Mouse (Mus musculus) myocyte (in vitro differentiated cells): ENCODE results near the gene Gbp2b. TPM values are rescaled to one million over a fixed set of nuclear protein-coding genes. Genes with fewer than 3 reads are reported as not detected.
A peak's percentile ranks its signal among the peaks of the same experiment; 100 is the strongest.

Experiments used
- H3K27me3 ChIP-seq: one replicate; pipeline ENCODE4 v1.6.1; 2011; ENCODE audit not compliant: control insufficient read depth, insufficient read depth, insufficient read length
- H3K36me3 ChIP-seq: one replicate; pipeline ENCODE4 v1.6.1; 2011; ENCODE audit not compliant: control insufficient read depth, insufficient read depth
- H3K4me2 ChIP-seq: one replicate; pipeline ENCODE4 v1.6.1; 2011; ENCODE audit warnings: low read depth, control low read depth
- H3K4me3 ChIP-seq: one replicate; pipeline ENCODE4 v1.5.1; 2011; ENCODE audit warnings: mild to moderate bottlenecking, control low read depth, moderate library complexity
- H3K79me2 ChIP-seq: one replicate; pipeline ENCODE4 v1.6.1; 2011; ENCODE audit not compliant: control insufficient read depth, insufficient read depth
- H3ac ChIP-seq: one replicate; pipeline ENCODE4 v1.6.1; 2011; ENCODE audit not compliant: control insufficient read depth, insufficient read length
- CEBPB ChIP-seq: IDR thresholded peaks from 2 replicates; pipeline ENCODE4 v1.6.1; 2011; ENCODE audit warnings: mild to moderate bottlenecking, moderate library complexity; ENCODE audit not compliant: poor library complexity, insufficient read depth, severe bottlenecking
- E2F4 ChIP-seq: IDR thresholded peaks from one replicate; pipeline ENCODE4 v1.6.1; 2011; ENCODE audit warnings: mild to moderate bottlenecking, control low read depth, moderate library complexity; ENCODE audit not compliant: insufficient read depth
- MAX ChIP-seq: IDR thresholded peaks from one replicate; pipeline ENCODE4 v1.6.1; 2011; ENCODE audit warnings: low read depth, mild to moderate bottlenecking, control low read depth
- MYOD1 ChIP-seq, 3 experiments: IDR thresholded peaks; one replicate each; pipeline ENCODE4 v1.6.1; 2011; ENCODE audit warnings: control low read depth in 2 of 3, low read depth in 2 of 3, mild to moderate bottlenecking in 2 of 3, moderate library complexity in 1 of 3; ENCODE audit not compliant: insufficient read length in 2 of 3, control insufficient read depth in 1 of 3
- MYOG ChIP-seq, 3 experiments: IDR thresholded peaks; one replicate each; pipeline ENCODE4 v1.6.1; 2011; ENCODE audit warnings: control low read depth in 2 of 3, low read depth in 2 of 3, mild to moderate bottlenecking in 2 of 3; ENCODE audit not compliant: insufficient read length in 2 of 3, control insufficient read depth in 1 of 3, insufficient read depth in 1 of 3
- POLR2A ChIP-seq: IDR thresholded peaks from one replicate; pipeline ENCODE4 v1.6.1; 2011; ENCODE audit warnings: low read depth, mild to moderate bottlenecking, control low read depth, moderate library complexity; ENCODE audit not compliant: insufficient read length
- POLR2AphosphoS2 ChIP-seq: IDR thresholded peaks from one replicate; pipeline ENCODE4 v1.6.1; 2011; ENCODE audit warnings: low read depth, control low read depth; ENCODE audit not compliant: insufficient read length
- REST ChIP-seq: IDR thresholded peaks from one replicate; pipeline ENCODE4 v1.6.1; 2011; ENCODE audit warnings: mild to moderate bottlenecking, control low read depth, moderate library complexity; ENCODE audit not compliant: insufficient read depth, insufficient read length
- SRF ChIP-seq: IDR thresholded peaks from one replicate; pipeline ENCODE4 v1.6.1; 2011; ENCODE audit warnings: low read depth; ENCODE audit not compliant: control insufficient read depth, insufficient read length
- TCF12 ChIP-seq: IDR thresholded peaks from one replicate; pipeline ENCODE4 v1.6.1; 2011; ENCODE audit warnings: mild to moderate bottlenecking, control low read depth; ENCODE audit not compliant: poor library complexity, insufficient read depth, severe bottlenecking
- TCF3 ChIP-seq: IDR thresholded peaks from one replicate; pipeline ENCODE4 v1.6.1; 2011; ENCODE audit warnings: low read depth, control low read depth; ENCODE audit not compliant: insufficient read length
- USF1 ChIP-seq: IDR thresholded peaks from one replicate; pipeline ENCODE4 v1.6.1; 2011; ENCODE audit warnings: low read depth, mild to moderate bottlenecking, control low read depth, moderate library complexity
- polyA plus RNA-seq: library from polyadenylated mRNA; unstranded; fragments of >200 nt; fragmentation: generic; extraction: Trizol; gene quantifications from one replicate; pipeline ENCODE4 v1.2.1, GENCODE M21; 2012; ENCODE audit warnings: missing spikeins

The Gbp2b gene
- polyA plus RNA-seq, 1 experiment = 0.22 TPM

DNA sequence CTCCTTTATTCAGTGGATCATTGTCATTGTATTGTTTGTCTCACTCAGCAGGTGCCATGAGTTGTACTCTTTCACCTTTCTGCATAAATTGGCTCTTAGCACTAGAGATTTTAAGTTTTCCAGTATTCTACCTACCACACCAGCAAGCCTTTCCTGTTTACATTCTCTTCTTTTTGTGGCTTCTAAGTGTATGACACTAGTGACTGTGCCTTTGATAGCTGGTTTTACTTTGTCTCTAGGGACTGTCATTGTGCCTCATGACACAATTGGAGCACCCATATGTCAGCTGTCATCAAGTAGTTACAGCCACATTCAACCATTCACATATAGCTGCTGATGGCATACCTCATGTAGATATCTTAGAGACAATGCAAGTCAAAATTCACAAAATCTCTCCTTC, 7.0 kb downstream of the Gbp2b start:
- H3K27me3 ChIP-seq = no peaks in the 10 kb centered on the region
- H3K79me2 ChIP-seq = no peaks in the 10 kb centered on the region
- TF ChIP-seq E2F4 (no peak), USF1 (no peak)
- no peak overlapping the region for H3ac ChIP-seq
- H3K36me3 ChIP-seq = no peaks in the 10 kb centered on the region
- no peak overlapping the region for H3K4me2 ChIP-seq
- H3K4me3 ChIP-seq = no peak overlapping the region

- no peak for TF ChIP-seq E2F4
- TF ChIP-seq CEBPB = no peak
- no peak for TF ChIP-seq POLR2A
- no peak for TF ChIP-seq MAX
- TF ChIP-seq USF1 = no peak
- TF ChIP-seq TCF3 = no peak
- no peak for TF ChIP-seq SRF
- no peaks in the 10 kb centered on the region for H3K27me3 ChIP-seq
Observed at GRCm38 (mm10) chr3:142618658-142619057, 24.0 kb downstream of the Gbp2b start.

DNA sequence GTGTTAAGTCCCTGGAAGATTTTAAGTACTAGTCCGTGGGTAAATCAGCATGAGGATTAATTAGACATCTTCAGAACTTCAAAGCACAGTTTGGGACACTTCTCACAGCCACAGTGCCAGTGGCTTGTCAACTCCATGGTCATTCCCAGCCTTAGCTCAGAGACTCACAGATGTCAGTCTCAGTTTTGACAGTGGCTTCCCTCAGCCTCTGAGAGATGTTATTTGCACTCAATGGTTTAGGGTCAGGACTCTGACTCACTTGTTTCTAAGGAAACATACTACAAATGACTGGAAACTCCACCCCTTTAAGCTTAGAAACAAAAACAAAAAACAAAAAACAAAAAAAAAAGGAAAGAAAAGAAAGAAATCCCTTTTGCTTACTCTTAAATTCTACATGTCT, 25.0 kb downstream of the Gbp2b start:
- H3K4me2 ChIP-seq = peak overlapping the region; percentile 95
- H3K79me2 ChIP-seq = no peaks in the 10 kb centered on the region
- TF ChIP-seq MYOD1 (IDR thresholded peaks at IDR 0.05; ENCODE audit: control insufficient read depth in 1 of 3, insufficient read length in 2 of 3, low read depth in 2 of 3) (no peak), TCF3 (no peak), E2F4 (no peak), CEBPB (no peak)
- no peak overlapping the region for H3ac ChIP-seq
- no peaks in the 10 kb centered on the region for H3K27me3 ChIP-seq
- H3K36me3 ChIP-seq = no peaks in the 10 kb centered on the region
- peak overlapping the region; percentile 24 for H3K4me3 ChIP-seq

More at GRCm38 (mm10) chr3:142618658-142619057, 24.0 kb downstream of the Gbp2b start:
- no peaks in the 10 kb centered on the region for H3K79me2 ChIP-seq
- H3K36me3 ChIP-seq = no peaks in the 10 kb centered on the region
- H3K4me3 ChIP-seq = no peak overlapping the region
- no peak overlapping the region for H3K4me2 ChIP-seq
- H3ac ChIP-seq = no peak overlapping the region

- Histone ChIP-seq H3K79me2 (no peaks in the 10 kb centered on the region), H3K27me3 (no peaks in the 10 kb centered on the region), H3ac (no peak within 1 kb of the TSS), H3K36me3 (no peaks in the 10 kb centered on the region), H3K4me3 (peak within 1 kb of the TSS; percentile 24), H3K4me2 (peak within 1 kb of the TSS; percentile 95)
- TF ChIP-seq SRF (no peak), CEBPB (peak; percentile 93)
Observed at GRCm38 (mm10) chr3:142620111-142620955, 25.7 kb downstream of the Gbp2b start, which contains the start of gene Gbp2. Gbp2 (plus strand) TSS chr3:142620602.

DNA sequence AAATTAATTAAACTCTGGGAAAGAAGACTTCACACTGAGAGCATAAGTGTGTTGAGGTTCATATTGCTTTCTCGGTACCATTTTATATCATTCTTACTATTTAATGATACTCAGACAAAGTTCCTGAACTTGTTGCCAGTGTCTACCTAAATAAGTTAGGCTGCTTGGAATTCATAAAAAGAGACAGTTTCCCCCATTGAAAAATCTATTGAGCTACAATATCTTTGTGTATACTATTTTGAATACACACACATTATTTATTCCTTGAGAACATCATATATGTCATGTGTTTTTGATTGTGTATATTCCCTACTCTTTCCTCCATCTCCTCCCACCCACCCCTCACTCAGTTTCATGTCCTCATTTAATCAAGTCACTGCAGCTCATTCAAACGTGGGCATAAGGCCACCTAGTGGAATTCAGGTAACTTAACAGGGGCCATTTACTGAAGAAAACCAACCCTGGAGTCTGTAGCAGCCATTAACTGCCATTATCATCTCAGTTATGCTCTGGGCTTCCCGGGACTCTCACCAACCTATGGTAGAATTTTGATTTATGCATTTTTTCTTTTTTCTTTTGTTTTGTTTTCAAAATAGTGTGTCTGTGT, 26.4 kb downstream of the Gbp2b start:
- Histone ChIP-seq H3ac (no peak overlapping the region), H3K79me2 (no peaks in the 10 kb centered on the region), H3K4me2 (peak overlapping the region; percentile 95), H3K27me3 (no peaks in the 10 kb centered on the region), H3K36me3 (no peaks in the 10 kb centered on the region), H3K4me3 (peak overlapping the region; percentile 24)
- TF ChIP-seq POLR2AphosphoS2 (no peak), POLR2A (no peak), MYOG (IDR thresholded peaks at IDR 0.05; ENCODE audit: control insufficient read depth in 1 of 3, insufficient read depth in 1 of 3, insufficient read length in 2 of 3, low read depth in 2 of 3) (no peak), SRF (no peak), CEBPB (no peak), MAX (no peak), USF1 (no peak), E2F4 (no peak), REST (no peak), TCF12 (no peak), TCF3 (no peak), MYOD1 (IDR thresholded peaks at IDR 0.05; ENCODE audit: control insufficient read depth in 1 of 3, insufficient read length in 2 of 3, low read depth in 2 of 3) (no peak)
